Mouse (Mus musculus) liver, adult 2 months (tissue): ENCODE measurements around the gene Cntn4. TPM values are rescaled to one million over a fixed set of nuclear protein-coding genes. Genes with fewer than 3 reads are reported as not detected.

Experiments used
- DNase-seq: peaks from one replicate; pipeline ENCODE4 v3.0.0-alpha.2; 2011; ENCODE audit warnings: low read depth, low spot score; ENCODE audit errors: extremely low read depth
- H3K27ac ChIP-seq: fragments of 200-500 bp; replicated peaks from 2 replicates; pipeline ENCODE4 v1.5.1; 2012; ENCODE audit warnings: low read depth, mild to moderate bottlenecking, control low read depth, inconsistent platforms, low read length; ENCODE audit not compliant: insufficient read depth
- H3K27me3 ChIP-seq: fragments of 200-500 bp; 2 replicates; pipeline ENCODE4 v1.6.1; 2012; ENCODE audit warnings: mild to moderate bottlenecking, moderate library complexity, low read length, inconsistent platforms; ENCODE audit not compliant: control insufficient read depth, insufficient read depth
- H3K36me3 ChIP-seq: fragments of 200-500 bp; 2 replicates; pipeline ENCODE4 v1.6.1; 2012; ENCODE audit warnings: low read length, inconsistent platforms; ENCODE audit not compliant: control insufficient read depth, insufficient read depth
- H3K4me1 ChIP-seq: fragments of 200-500 bp; 2 replicates; pipeline ENCODE4 v1.6.1; 2011; ENCODE audit warnings: low read length; ENCODE audit not compliant: control insufficient read depth, insufficient read depth
- H3K4me3 ChIP-seq: fragments of 200-500 bp; 2 replicates; pipeline ENCODE4 v1.5.1; 2011; ENCODE audit warnings: low read depth, mild to moderate bottlenecking, control low read depth, low read length, moderate library complexity; ENCODE audit not compliant: insufficient read depth
- H3K79me2 ChIP-seq: fragments of 200-500 bp; 2 replicates; pipeline ENCODE4 v1.6.1; 2012; ENCODE audit warnings: inconsistent platforms, mild to moderate bottlenecking, low read length, moderate library complexity; ENCODE audit not compliant: control insufficient read depth, insufficient read depth
- H3K9ac ChIP-seq: fragments of 200-500 bp; 2 replicates; pipeline ENCODE4 v1.6.1; 2012; ENCODE audit warnings: low read depth, mild to moderate bottlenecking, control low read depth, inconsistent platforms, low read length
- CTCF ChIP-seq: fragments of 200-500 bp; IDR thresholded peaks from 2 replicates; pipeline ENCODE4 v1.5.1; 2011; ENCODE audit warnings: low read depth, low read length, control low read depth
- POLR2A ChIP-seq: fragments of 200-500 bp; IDR thresholded peaks from 2 replicates; pipeline ENCODE4 v1.6.1; 2011; ENCODE audit warnings: low read length, control low read depth; ENCODE audit not compliant: insufficient read depth; ENCODE audit errors: extremely low read depth
- WGBS: fragments of 180-500 bp; shearing (Covaris S2); methylation state at CpG from one replicate; pipeline ENCODE4 v1.1.7; 2018; 5-methylcytosine and 5-hydroxymethylcytosine counted together
- polyA plus RNA-seq: library from polyadenylated mRNA; depleted of rRNA; stranded (reverse); fragments of >200 nt; gene quantifications from 2 replicates; pipeline ENCODE4 v1.2.3, GENCODE M21; 2012
- total RNA-seq: library from RNA; depleted of rRNA; stranded (reverse); fragments of >200 nt; gene quantifications from 2 replicates; pipeline ENCODE4 v1.2.3, GENCODE M21; 2014

Gene Cntn4
- total and polyA plus RNA-seq, 2 experiments = not detected

GRCm38 (mm10) chr6:106565769-106566459 lies 888.5 kb downstream of the Cntn4 start:
- Histone ChIP-seq H3K36me3 (no peaks in the 10 kb centered on the region), H3K4me3 (no peak overlapping the region), H3K27me3 (no peaks in the 10 kb centered on the region), H3K4me1 (no peaks in the 10 kb centered on the region), H3K79me2 (no peaks in the 10 kb centered on the region), H3K27ac (no peak overlapping the region), H3K9ac (no peak overlapping the region)
- TF ChIP-seq CTCF (no peak), POLR2A (no peak)
- DNase-seq = no peak
- 91% methylated on average over 3 of the region's 3 CpGs for WGBS

DNA sequence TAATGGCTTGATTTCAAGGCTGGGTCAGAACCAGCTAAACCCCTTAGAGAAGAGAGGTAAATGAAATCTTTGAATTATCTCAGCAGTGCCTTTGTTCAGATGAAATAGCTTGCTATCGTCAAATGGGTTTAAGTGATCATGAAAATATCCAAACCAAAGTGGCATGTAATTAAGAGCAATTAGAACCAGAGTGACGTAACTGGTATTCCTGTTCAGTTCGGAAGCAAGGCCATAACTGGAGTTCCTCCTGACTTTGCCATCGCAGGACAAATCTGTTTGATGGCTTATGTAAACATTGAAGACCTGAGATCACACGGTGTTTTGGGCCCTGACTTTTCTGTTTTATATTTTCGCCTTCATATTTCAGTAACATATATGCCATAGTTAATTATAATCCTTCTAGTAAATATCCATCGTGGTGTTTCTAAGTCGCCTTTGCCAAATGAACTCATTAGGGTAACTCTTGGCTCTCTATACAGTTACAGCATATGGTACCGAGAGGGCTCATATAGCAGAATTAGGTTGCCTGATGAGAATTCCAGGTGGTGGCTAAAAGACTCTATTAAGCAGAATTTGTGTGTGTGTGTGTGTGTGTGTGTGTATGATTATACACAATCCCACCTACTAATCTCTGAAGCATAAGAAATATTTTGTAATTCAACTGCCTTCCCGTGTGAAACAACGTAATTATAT lies 889.6 kb downstream of the Cntn4 start:
- no peaks in the 10 kb centered on the region for H3K27me3 ChIP-seq
- H3K4me1 ChIP-seq = no peaks in the 10 kb centered on the region
- H3K36me3 ChIP-seq = no peaks in the 10 kb centered on the region
- no peaks in the 10 kb centered on the region for H3K79me2 ChIP-seq
- TF ChIP-seq CTCF (no peak), POLR2A (no peak)
- no peak for DNase-seq
- no peak overlapping the region for H3K9ac ChIP-seq
- 84% methylated on average over 11 of the region's 11 CpGs for WGBS
- H3K4me3 ChIP-seq = no peak overlapping the region
- H3K27ac ChIP-seq = no peak overlapping the region

- no peak for DNase-seq
- no peak overlapping the region for H3K27ac ChIP-seq
- TF ChIP-seq POLR2A = no peak
- no peak for TF ChIP-seq CTCF
- no peaks in the 10 kb centered on the region for H3K79me2 ChIP-seq
- H3K4me3 ChIP-seq = no peak overlapping the region
- 58% methylated on average over 5 of the region's 5 CpGs for WGBS
- H3K27me3 ChIP-seq = no peaks in the 10 kb centered on the region
- H3K9ac ChIP-seq = no peak overlapping the region
- H3K36me3 ChIP-seq = no peaks in the 10 kb centered on the region
- no peaks in the 10 kb centered on the region for H3K4me1 ChIP-seq
These were observed 902.7 kb downstream of the Cntn4 start for GRCm38 (mm10) chr6:106580124-106580523.

GRCm38 (mm10) chr6:106593756-106594155 lies 916.3 kb downstream of the Cntn4 start:
- WGBS = 26% methylated on average over 9 of the region's 9 CpGs
- no peaks in the 10 kb centered on the region for H3K79me2 ChIP-seq

DNA sequence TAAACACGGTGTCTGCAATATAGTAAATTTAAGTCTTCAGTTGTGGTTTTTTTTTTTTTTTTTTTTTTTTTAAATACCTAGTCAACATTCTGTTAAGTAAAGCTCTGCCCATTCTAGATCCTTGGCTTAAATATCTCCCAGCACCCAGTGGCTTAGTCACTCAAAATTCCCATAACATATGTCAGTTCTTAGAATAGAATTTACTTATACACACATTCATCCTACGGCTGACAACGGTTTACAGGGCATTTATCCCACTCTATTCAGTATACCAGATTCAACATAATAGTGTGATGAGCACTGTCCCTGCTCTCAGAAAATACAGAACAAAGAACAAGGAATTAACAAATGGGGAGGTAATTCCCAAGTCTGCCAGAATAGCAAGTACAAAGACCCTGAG lies 939.6 kb downstream of the Cntn4 start:
- DNase-seq = no peak

More at GRCm38 (mm10) chr6:106593756-106594155, 916.3 kb downstream of the Cntn4 start:
- Histone ChIP-seq H3K9ac (no peak overlapping the region), H3K4me1 (no peaks in the 10 kb centered on the region), H3K36me3 (no peaks in the 10 kb centered on the region), H3K27me3 (no peaks in the 10 kb centered on the region), H3K4me3 (no peak overlapping the region), H3K27ac (no peak overlapping the region)
- no peak for DNase-seq
- no peak for TF ChIP-seq CTCF
- no peak for TF ChIP-seq POLR2A

More for the DNA sequence above, 939.6 kb downstream of the Cntn4 start:
- WGBS = 85% methylated on average over 3 of the region's 3 CpGs
- no peaks in the 10 kb centered on the region for H3K27me3 ChIP-seq
- H3K79me2 ChIP-seq = no peaks in the 10 kb centered on the region
- no peak overlapping the region for H3K4me3 ChIP-seq
- TF ChIP-seq CTCF (no peak), POLR2A (no peak)
- H3K27ac ChIP-seq = no peak overlapping the region
- no peaks in the 10 kb centered on the region for H3K36me3 ChIP-seq
- H3K4me1 ChIP-seq = no peaks in the 10 kb centered on the region
- no peak overlapping the region for H3K9ac ChIP-seq
